Mouse (Mus musculus) spleen, adult 2 months (tissue): ENCODE measurements at regions not wholly inside any gene's neighbourhood (a gene's known extent, or its start where the extent isn't known, plus 50 kb on each side); places are given as distances from the start of the nearest gene placed in this dataset.

Source experiments
- DNase-seq, 2 experiments: peaks; one replicate each; pipeline versions ENCODE4 v3.0.0 to v3.0.0-alpha.2; 2012 to 2021; ENCODE audit warnings: low spot score in 2 of 2, low read depth in 1 of 2
- H3K27ac ChIP-seq: fragments of 200-500 bp; 2 replicates; pipeline ENCODE4 v1.5.1; 2012; ENCODE audit warnings: low read length, inconsistent platforms; ENCODE audit not compliant: insufficient read depth
- H3K27me3 ChIP-seq: fragments of 200-500 bp; 2 replicates; pipeline ENCODE4 v1.6.1; 2012; ENCODE audit warnings: mild to moderate bottlenecking, moderate library complexity, low read length, inconsistent platforms; ENCODE audit not compliant: control insufficient read depth, insufficient read depth
- H3K36me3 ChIP-seq: fragments of 200-500 bp; 2 replicates; pipeline ENCODE4 v1.6.1; 2012; ENCODE audit warnings: mild to moderate bottlenecking, low read length, inconsistent platforms; ENCODE audit not compliant: control insufficient read depth, insufficient read depth
- H3K4me1 ChIP-seq: fragments of 200-500 bp; 2 replicates; pipeline ENCODE4 v1.6.1; 2011; ENCODE audit warnings: inconsistent platforms; ENCODE audit not compliant: control insufficient read depth, insufficient read depth, insufficient read length
- H3K4me3 ChIP-seq: fragments of 200-500 bp; 2 replicates; pipeline ENCODE4 v1.5.1; 2011; ENCODE audit warnings: mild to moderate bottlenecking, inconsistent platforms; ENCODE audit not compliant: insufficient read depth, insufficient read length; ENCODE audit errors: extremely low read depth
- CTCF ChIP-seq: fragments of 200-500 bp; IDR thresholded peaks from 2 replicates; pipeline ENCODE4 v1.5.1; 2011; ENCODE audit warnings: mild to moderate bottlenecking, inconsistent platforms; ENCODE audit not compliant: insufficient read depth, insufficient read length, insufficient replicate concordance; ENCODE audit errors: extremely low read depth
- POLR2A ChIP-seq: fragments of 200-500 bp; IDR thresholded peaks from 2 replicates; pipeline ENCODE4 v1.6.1; 2011; ENCODE audit warnings: low read depth, low read length, inconsistent platforms
- WGBS: fragments of 180-500 bp; shearing (Covaris S2); methylation state at CpG from one replicate; pipeline ENCODE4 v1.1.7; 2018; 5-methylcytosine and 5-hydroxymethylcytosine counted together

DNA sequence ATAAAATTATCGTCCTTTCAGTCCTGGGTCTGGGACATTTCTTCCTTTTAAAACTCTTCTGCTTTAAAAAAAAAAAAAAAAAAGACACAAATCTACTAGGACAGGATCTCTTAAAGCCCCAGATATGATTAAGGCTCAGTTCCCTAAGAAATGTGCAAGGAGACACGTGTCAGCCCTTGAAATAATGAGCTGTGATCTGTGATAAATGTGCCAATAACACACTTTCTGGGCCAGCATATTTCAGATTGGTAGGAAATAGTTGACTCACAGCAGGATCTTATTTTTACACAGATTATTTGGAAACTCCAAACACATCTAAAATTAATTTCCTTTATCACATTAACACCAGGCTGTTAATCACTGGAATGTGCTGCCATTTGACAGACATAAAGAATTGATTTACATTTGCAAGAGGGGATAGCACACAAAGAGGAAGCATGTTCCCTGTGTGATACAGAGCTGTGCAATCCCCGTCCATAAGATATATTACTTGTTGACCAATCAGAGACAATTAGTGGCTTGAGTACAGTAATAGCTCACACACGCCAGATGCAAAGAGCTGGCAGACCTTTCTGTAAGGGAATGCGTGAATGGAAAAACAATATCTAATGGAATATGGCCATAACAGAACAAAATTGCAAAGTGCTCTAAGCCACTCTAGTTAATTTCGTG lies 263.7 kb downstream of the Pax3 start:
- no peaks in the 10 kb centered on the region for H3K36me3 ChIP-seq
- H3K4me3 ChIP-seq: no peak overlapping the region
- no peaks in the 10 kb centered on the region for H3K27me3 ChIP-seq
- no peak overlapping the region for H3K27ac ChIP-seq
- WGBS: 23% methylated on average over 6 of the region's 6 CpGs
- no peak for TF ChIP-seq POLR2A
- TF ChIP-seq CTCF: no peak
- no peak for DNase-seq
- no peaks in the 10 kb centered on the region for H3K4me1 ChIP-seq

DNA sequence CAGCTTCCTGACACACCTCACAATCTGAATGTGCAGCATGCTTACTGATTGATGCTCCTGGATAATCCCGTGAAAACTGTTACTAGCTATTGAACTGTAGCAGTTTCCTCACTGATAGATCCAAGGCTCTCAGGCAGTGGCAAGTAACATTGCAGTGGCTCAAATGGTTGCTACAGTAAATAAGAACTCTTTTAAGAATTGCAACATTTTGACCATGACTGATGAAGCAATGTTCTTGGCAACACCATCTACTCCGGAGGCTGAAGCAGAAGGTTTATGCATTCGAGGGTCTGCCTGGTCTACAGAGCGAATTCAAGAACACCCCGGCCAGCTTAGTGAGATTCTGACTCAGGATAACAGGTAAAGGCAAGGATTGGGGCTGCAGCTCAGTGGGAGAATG lies 264.7 kb downstream of the Pax3 start:
- Histone ChIP-seq H3K4me1 (no peaks in the 10 kb centered on the region), H3K27ac (no peak overlapping the region), H3K4me3 (no peak overlapping the region), H3K36me3 (no peaks in the 10 kb centered on the region), H3K27me3 (no peaks in the 10 kb centered on the region)
- 88% methylated on average over 5 of the region's 5 CpGs for WGBS
- DNase-seq: no peak
- TF ChIP-seq CTCF (no peak), POLR2A (no peak)

DNA sequence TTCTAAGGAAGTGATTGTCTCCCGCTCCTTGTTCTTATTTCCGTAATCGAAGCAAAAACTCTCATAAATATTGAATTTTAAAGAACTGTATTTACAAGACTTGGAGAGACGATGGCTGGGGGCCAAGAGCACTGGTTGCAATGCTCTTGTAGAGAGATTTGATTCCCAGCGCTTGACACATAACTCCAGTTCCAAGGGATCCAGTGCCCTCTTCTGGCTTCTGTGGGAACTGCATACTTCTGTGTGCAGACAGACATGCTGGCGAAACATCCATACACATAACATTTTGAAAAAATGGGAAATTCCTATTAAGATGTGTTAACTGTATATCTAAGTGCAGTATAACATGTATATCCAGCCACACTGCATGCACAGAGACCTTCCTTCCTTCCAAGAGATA lies 266.3 kb downstream of the Pax3 start:
- TF ChIP-seq POLR2A: no peak
- TF ChIP-seq CTCF: no peak
- H3K36me3 ChIP-seq: no peaks in the 10 kb centered on the region
- 92% methylated on average over 6 of the region's 6 CpGs for WGBS
- H3K27me3 ChIP-seq: no peaks in the 10 kb centered on the region
- no peaks in the 10 kb centered on the region for H3K4me1 ChIP-seq
- H3K27ac ChIP-seq: no peak overlapping the region
- no peak overlapping the region for H3K4me3 ChIP-seq
- no peak for DNase-seq

DNA sequence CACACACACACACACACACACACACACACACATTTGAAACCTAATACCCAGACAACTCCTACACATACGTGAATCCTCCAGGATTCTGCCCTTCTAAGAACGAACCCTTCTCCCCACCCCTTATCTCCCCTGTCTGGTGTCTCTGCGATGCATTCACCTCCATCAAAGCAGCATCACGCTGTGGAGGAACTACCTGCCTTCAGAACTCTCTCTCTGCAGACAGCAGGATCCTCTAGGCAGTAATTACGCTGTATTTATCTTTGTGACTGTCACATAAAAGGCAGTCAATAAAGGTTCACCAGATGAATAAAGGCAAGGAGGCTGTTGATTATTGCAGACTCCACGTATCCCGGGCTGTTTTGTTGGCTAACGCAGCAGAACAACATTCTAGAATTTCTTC lies 267.4 kb downstream of the Pax3 start:
- H3K27me3 ChIP-seq: no peaks in the 10 kb centered on the region
- H3K27ac ChIP-seq: no peak overlapping the region
- WGBS: 86% methylated on average over 8 of the region's 8 CpGs
- H3K4me1 ChIP-seq: no peaks in the 10 kb centered on the region
- DNase-seq: no peak
- H3K36me3 ChIP-seq: no peaks in the 10 kb centered on the region
- TF ChIP-seq CTCF: no peak
- TF ChIP-seq POLR2A: no peak
- H3K4me3 ChIP-seq: no peak overlapping the region

DNA sequence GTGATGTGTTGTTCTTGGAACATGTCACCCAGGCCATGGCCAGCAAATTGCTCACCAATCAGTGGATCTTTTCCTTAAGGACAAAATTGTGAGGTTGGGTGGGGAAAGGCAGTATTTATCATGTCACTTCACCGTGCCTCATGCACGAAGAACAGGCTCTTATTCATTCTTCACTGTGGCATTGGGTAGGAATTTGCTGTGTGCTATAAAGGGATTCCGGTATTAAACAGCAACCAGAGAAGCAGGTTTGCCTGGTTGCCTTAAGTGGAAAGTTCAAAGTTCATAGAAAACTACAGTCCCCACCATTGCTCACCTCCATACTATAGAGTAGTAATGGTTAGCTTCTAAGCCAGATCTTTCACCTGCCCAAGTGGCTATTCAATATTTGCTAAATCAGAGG lies 270.8 kb downstream of the Pax3 start:
- 88% methylated on average over 3 of the region's 3 CpGs for WGBS
- TF ChIP-seq POLR2A (no peak), CTCF (no peak)

DNA sequence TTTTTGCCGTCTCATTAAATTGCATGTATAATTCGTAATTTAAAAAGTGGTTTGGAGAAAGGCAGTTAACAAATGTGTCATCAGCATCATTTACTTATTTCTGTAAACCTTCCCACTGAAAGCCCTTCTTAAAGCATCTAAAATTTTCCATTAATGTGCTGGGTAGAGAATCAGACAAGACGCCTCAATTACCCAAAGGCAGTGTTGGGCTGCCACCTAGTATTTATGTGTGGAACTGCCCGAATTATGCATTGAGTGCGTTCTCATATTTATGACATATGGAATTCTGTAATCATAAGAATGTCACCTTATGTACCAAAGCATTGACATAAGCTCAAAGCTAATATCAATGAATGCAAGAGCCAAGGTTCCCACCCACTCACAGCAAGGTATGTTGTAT lies 300.7 kb downstream of the Pax3 start:
- Histone ChIP-seq H3K36me3 (no peaks in the 10 kb centered on the region), H3K27ac (no peak overlapping the region), H3K4me1 (no peaks in the 10 kb centered on the region), H3K27me3 (no peaks in the 10 kb centered on the region), H3K4me3 (no peak overlapping the region)
- no peak for DNase-seq
- TF ChIP-seq CTCF (no peak), POLR2A (no peak)
- 63% methylated on average over 5 of the region's 5 CpGs for WGBS

More for the DNA sequence above, 270.8 kb downstream of the Pax3 start:
- no peaks in the 10 kb centered on the region for H3K36me3 ChIP-seq
- H3K27me3 ChIP-seq: no peaks in the 10 kb centered on the region
- no peak overlapping the region for H3K27ac ChIP-seq
- no peaks in the 10 kb centered on the region for H3K4me1 ChIP-seq
- DNase-seq: no peak
- no peak overlapping the region for H3K4me3 ChIP-seq

DNA sequence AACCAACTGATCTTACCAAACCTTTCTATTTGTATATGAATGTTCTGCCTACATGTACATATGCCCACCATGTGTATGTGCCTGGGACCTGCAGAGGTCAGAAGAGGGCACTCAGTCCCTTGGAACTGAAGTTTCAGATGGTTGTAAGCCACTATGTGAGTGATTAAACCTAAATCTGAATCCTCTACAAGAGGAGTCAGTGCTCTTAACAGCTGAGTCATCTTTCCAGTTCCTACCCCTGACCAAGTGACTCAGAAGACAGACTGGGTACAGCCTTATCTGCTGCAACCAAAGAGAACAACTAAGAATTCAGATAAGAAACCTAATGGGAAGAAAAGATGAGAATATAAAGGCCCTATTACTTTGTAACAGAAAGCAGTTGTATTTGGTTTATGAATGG lies 317.9 kb downstream of the Pax3 start:
- no peak overlapping the region for H3K27ac ChIP-seq
- no peak overlapping the region for H3K4me3 ChIP-seq
- TF ChIP-seq POLR2A (no peak), CTCF (no peak)
- no peaks in the 10 kb centered on the region for H3K27me3 ChIP-seq
- no peaks in the 10 kb centered on the region for H3K4me1 ChIP-seq
- no peak for DNase-seq
- H3K36me3 ChIP-seq: no peaks in the 10 kb centered on the region
